Mouse (Mus musculus): Measurements from ENCODE around the gene Akt1s1. TPM values are rescaled to one million over a fixed set of nuclear protein-coding genes. Genes with fewer than 3 reads are reported as not detected.

The Akt1s1 gene
- 31.0 and 50.0 TPM in 2 replicates for polyA plus RNA-seq (2021; fragmentation: Nextera tagmentation)
- long read RNA-seq, experiment 1, transcript Akt1s1-203 (5 exons, 1,160 nt), result minor isoform, 76 of 233 reads
- long read RNA-seq, experiment 1, transcript Akt1s1-204 (5 exons, 1,812 nt), result major isoform, 88 of 233 reads
- long read RNA-seq, experiment 1, transcript Akt1s1-202 (5 exons, 1,757 nt), result minor isoform, 11 of 233 reads
- long read RNA-seq, experiment 1, partial matches to known transcripts, result 12 of 233 reads
- long read RNA-seq, experiment 1, other reads (novel, unspliced or antisense), result 46 of 233 reads
- long read RNA-seq, experiment 2, transcript Akt1s1-203 (5 exons, 1,160 nt), result major isoform, 16 of 37 reads
- long read RNA-seq, experiment 2, transcript Akt1s1-204 (5 exons, 1,812 nt), result minor isoform, 12 of 37 reads
- long read RNA-seq, experiment 2, partial matches to known transcripts, result 6 of 37 reads
- long read RNA-seq, experiment 2, other reads (novel, unspliced or antisense), result 3 of 37 reads

GRCm38 (mm10) chr7:44848561-44849415 lies at the start of gene Akt1s1, which contains the start of gene Tbc1d17:
Akt1s1 (plus strand) TSS chr7:44848991.
Tbc1d17 (minus strand) TSS chr7:44849079.

GRCm38 (mm10) chr7:44815721-44816469 lies 32.9 kb upstream of the Akt1s1 start, which contains the start of the genes Nup62 and Il4i1:
Nup62 (plus strand) TSS chr7:44816088.
Il4i1 (plus strand) TSS chr7:44816387.

GRCm38 (mm10) chr7:44816470-44817021 lies 32.2 kb upstream of the Akt1s1 start, which contains the start of gene Atf5:
Atf5 (minus strand) TSS chr7:44816658.

GRCm38 (mm10) chr7:44857042-44857552 lies 8.3 kb downstream of the Akt1s1 start, which contains the start of gene Pnkp:
Pnkp (plus strand) TSS chr7:44857139.

GRCm38 (mm10) chr7:44869697-44870528 lies 21.1 kb downstream of the Akt1s1 start, which contains the start of gene Ptov1:
Ptov1 (minus strand) TSS chr7:44869788.

GRCm38 (mm10) chr7:44892276-44892921 lies 43.6 kb downstream of the Akt1s1 start, which contains the start of gene Med25:
Med25 (minus strand) TSS chr7:44892712.

GRCm38 (mm10) chr7:44895593-44896434 lies 47.0 kb downstream of the Akt1s1 start, which contains the start of gene Fuz:
Fuz (plus strand) TSS chr7:44896079.

Other genes starting within 250 kb of the Akt1s1 start
- gene Myh14, start 178.1 kb upstream of the Akt1s1 start, polyA plus RNA-seq (2021; fragmentation: Nextera tagmentation), result 20.8 and 23.6 TPM in 2 replicates
- gene Izumo2, start 140.2 kb upstream of the Akt1s1 start, polyA plus RNA-seq (2021; fragmentation: Nextera tagmentation), result not detected in 2 replicates
- 29.4 and 33.2 TPM in 2 replicates for gene Vrk3, start 100.6 kb upstream of the Akt1s1 start, polyA plus RNA-seq (2021; fragmentation: Nextera tagmentation)
- gene Zfp473, start 97.9 kb upstream of the Akt1s1 start, polyA plus RNA-seq (2021; fragmentation: Nextera tagmentation), result 0.18 and 0.42 TPM in 2 replicates
- gene Nup62, start 32.9 kb upstream of the Akt1s1 start, polyA plus RNA-seq (2021; fragmentation: Nextera tagmentation), result 9.7 and 11.8 TPM in 2 replicates
- 0.51 and 1.0 TPM in 2 replicates for gene Il4i1, start 32.6 kb upstream of the Akt1s1 start, polyA plus RNA-seq (2021; fragmentation: Nextera tagmentation)
- gene Atf5, start 32.3 kb upstream of the Akt1s1 start, polyA plus RNA-seq (2021; fragmentation: Nextera tagmentation), result 0.93 and 2.1 TPM in 2 replicates
- gene Tbc1d17, start 88 bp downstream of the Akt1s1 start, polyA plus RNA-seq (2021; fragmentation: Nextera tagmentation), result 48.7 and 69.5 TPM in 2 replicates
- 25.1 and 38.7 TPM in 2 replicates for gene Pnkp, start 8.1 kb downstream of the Akt1s1 start, polyA plus RNA-seq (2021; fragmentation: Nextera tagmentation)
- gene Ptov1, start 20.8 kb downstream of the Akt1s1 start, polyA plus RNA-seq (2021; fragmentation: Nextera tagmentation), result 120 and 523 TPM in 2 replicates
- gene Med25, start 43.7 kb downstream of the Akt1s1 start, polyA plus RNA-seq (2021; fragmentation: Nextera tagmentation), result 114 and 117 TPM in 2 replicates
- 11.3 and 12.2 TPM in 2 replicates for gene Fuz, start 47.1 kb downstream of the Akt1s1 start, polyA plus RNA-seq (2021; fragmentation: Nextera tagmentation)
- gene Ap2a1, start 80.5 kb downstream of the Akt1s1 start, polyA plus RNA-seq (2021; fragmentation: Nextera tagmentation), result 27.8 and 116 TPM in 2 replicates
- 0.91 and 0.97 TPM in 2 replicates for gene Tsks, start 94.2 kb downstream of the Akt1s1 start, polyA plus RNA-seq (2021; fragmentation: Nextera tagmentation)
- 48.7 and 54.3 TPM in 2 replicates for gene Cpt1c, start 125.9 kb downstream of the Akt1s1 start, polyA plus RNA-seq (2021; fragmentation: Nextera tagmentation)
- gene Prmt1, start 137.6 kb downstream of the Akt1s1 start, polyA plus RNA-seq (2021; fragmentation: Nextera tagmentation), result 9.6 and 17.5 TPM in 2 replicates
- gene Irf3, start 148.7 kb downstream of the Akt1s1 start, polyA plus RNA-seq (2021; fragmentation: Nextera tagmentation), result 11.6 and 14.6 TPM in 2 replicates
- 2.0 and 2.6 TPM in 2 replicates for gene Bcl2l12, start 149.7 kb downstream of the Akt1s1 start, polyA plus RNA-seq (2021; fragmentation: Nextera tagmentation)
- gene Scaf1, start 167.4 kb downstream of the Akt1s1 start, polyA plus RNA-seq (2021; fragmentation: Nextera tagmentation), result 61.4 and 61.9 TPM in 2 replicates
- gene Rras, start 169.0 kb downstream of the Akt1s1 start, polyA plus RNA-seq (2021; fragmentation: Nextera tagmentation), result 5.0 and 5.8 TPM in 2 replicates
- 3.6 and 6.1 TPM in 2 replicates for gene Prr12, start 203.9 kb downstream of the Akt1s1 start, polyA plus RNA-seq (2021; fragmentation: Nextera tagmentation)
- gene Nosip, start 213.4 kb downstream of the Akt1s1 start, polyA plus RNA-seq (2021; fragmentation: Nextera tagmentation), result 36.5 and 47.8 TPM in 2 replicates
- gene Prrg2, start 213.7 kb downstream of the Akt1s1 start, polyA plus RNA-seq (2021; fragmentation: Nextera tagmentation), result 11.7 and 12.1 TPM in 2 replicates
- gene Rcn3, start 243.2 kb downstream of the Akt1s1 start, polyA plus RNA-seq (2021; fragmentation: Nextera tagmentation), result 9.5 and 14.4 TPM in 2 replicates